Mouse (Mus musculus): ENCODE data around the gene Rsl1d1. TPM values are rescaled to one million over a fixed set of nuclear protein-coding genes. Genes with fewer than 3 reads are reported as not detected.
"Not testable (repeated sequence)": the region's sequence is repeated elsewhere in the genome, so short reads cannot be mapped to it uniquely, and the experiment has no call there.

Gene Rsl1d1
- total RNA-seq, 2 experiments from 2014 or later = 56.8 to 57.4 TPM

DNA sequence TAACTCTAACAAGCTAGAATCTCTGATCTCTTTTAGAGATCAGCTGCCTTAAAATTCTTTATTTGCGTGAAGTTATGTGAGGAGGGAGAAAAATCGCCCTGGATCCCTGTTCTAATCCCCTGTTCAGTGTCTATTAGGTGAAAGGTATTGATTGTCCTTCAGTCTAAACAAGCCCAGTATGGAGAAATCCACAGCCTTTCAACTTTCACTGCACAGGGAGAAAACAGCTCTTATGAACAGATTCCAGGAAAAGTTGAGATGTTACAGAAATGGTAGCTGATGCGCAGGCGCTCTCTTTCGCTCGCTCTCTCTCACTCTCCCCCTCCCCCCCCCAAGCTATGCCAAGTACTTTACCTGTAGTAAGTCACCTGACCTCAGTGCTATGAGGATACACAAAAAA is 31.5 kb downstream of the Rsl1d1 start:
- intact Hi-C loops (cut with DNase I) = loop anchor here (5.0 to 10.0 kb wide), 2 partner anchors 243 to 294 kb away; no protein-coding TSS in a partner anchor
- DNase-seq = no peak

DNA sequence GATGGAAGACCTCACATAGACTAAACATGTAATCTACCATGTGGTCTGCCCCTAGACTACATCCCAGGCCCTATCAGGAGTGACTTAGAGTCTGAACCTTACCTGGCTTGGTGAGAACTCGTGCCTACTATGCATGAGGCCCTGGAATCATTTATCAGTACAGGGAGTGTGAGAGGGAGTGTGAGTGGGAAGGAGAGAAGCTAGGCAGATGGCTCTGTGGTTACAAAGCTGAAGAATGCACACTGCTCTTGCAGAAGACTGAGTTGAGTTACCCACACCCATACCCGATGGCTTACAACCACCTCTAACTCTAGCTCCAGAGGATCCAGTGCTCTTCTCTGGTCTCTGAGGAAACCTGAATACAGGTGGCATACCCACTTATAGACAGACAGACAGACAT is 36.7 kb downstream of the Rsl1d1 start:
- no peak for DNase-seq
- intact Hi-C loops (cut with DNase I) = no loop called here

DNA sequence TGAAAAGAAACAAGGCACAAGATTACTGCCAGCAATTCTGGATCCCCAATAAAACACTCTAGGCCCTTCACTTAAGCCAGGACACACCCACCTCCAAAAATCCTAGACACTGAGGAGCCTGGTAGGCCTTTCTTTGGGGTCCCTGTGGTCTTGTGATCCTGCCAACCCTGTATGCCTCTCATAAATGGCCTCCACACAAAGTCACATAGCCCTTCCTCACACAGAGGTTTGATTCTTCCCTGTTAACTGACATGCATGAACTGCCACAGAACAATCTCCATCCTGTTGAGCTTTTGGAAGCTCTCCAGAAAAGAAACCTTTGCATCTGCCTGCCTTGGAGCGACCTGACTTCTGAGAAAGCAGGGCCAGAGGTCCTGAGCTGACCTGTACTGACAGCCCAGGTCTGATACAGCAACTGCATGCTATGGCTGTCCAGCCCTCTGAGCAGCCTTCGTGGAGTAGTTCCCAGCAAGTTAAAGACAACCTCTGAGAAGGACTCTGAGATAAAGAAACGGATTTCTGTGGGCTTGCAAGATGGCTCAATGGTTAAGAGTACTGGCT is 38.4 kb downstream of the Rsl1d1 start:
- DNase-seq = no peak
- intact Hi-C loops (cut with DNase I) = no loop called here

DNA sequence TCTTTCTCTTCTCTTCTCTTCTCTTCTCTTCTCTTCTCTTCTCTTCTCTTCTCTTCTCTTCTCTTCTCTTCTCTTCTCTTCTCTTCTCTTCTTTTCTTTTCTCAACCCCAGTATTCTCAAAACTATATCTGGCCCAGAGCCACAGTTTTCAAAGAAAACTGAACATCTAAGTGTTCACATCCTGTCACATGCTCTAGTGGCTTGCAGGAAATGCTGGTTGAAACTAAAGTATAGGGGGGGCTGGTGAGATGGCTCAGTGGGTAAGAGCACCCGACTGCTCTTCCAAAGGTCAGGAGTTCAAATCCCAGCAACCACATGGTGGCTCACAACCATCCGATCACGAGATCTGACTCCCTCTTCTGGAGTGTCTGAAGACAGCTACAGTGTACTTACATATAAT is 45.4 kb downstream of the Rsl1d1 start:
- not testable (repeated sequence) for DNase-seq
- intact Hi-C loops (cut with DNase I) = loop anchor here (2.0 kb wide), 1 partner anchor 15 kb away; no protein-coding TSS in a partner anchor

DNA sequence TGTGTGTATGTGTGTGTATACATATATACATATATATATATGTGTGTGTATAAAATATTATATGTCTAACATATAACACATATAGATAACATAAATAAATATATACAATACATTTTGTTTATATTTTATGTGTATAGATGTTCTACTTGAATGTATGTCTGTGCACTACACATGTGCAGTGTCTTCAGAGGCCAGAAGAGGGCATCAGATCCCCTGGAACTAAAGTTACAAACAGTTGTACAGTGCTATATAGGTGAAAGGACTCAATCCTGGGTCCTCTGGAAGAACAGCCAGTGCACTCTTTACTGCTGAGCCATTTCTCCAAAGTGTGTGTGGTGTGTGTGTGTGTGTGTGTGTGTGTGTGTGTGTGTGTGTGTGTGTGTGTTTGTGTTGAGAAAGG is 48.6 kb downstream of the Rsl1d1 start:
- intact Hi-C loops (cut with DNase I) = no loop called here
- DNase-seq = no peak

DNA sequence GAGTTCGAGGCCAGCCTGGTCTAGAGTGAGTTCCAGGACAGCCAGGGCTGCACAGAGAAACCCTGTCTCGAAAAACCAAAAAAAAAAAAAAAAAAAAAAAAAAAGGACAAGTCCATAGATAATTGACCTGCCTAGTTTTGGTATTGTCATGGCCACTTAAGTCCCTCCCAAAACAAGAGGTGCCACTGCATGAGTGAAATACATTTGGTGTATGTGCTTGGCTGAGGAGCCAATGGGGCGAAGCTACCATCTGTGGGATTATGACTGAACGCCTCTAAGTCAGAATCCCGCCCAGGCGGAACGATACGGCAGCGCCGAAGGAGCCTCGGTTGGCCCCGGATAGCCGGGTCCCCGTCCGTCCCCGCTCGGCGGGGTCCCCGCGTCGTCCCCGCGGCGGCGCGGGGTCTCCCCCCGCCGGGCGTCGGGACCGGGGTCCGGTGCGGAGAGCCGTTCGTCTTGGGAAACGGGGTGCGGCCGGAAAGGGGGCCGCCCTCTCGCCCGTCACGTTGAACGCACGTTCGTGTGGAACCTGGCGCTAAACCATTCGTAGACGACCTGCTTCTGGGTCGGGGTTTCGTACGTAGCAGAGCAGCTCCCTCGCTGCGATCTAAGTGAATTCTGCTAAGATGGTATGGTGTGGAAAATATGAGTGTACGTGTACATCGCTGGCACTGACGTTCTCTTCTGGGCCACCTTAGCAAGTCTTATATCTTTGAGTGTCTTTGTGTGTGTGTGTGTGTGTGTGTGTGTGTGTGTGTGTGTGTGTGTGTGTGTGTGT is 59.2 kb downstream of the Rsl1d1 start:
- intact Hi-C loops (cut with DNase I) = loop anchor here (2.0 kb wide), 1 partner anchor 13 kb away; no protein-coding TSS in a partner anchor
- DNase-seq = peak; percentile 100

Small RNAs within 50 kb of the gene (microRNA-seq; reads per million reads assigned to microRNA genes)
- gene Gm23935 = 12.3 to 21.2 reads per million in 2 experiments

Other genes with a start within 250 kb of the Rsl1d1 start
- 10 to 100 TPM; 45.9 to 47.7 TPM for gene Snn, start 142.4 kb downstream of the Rsl1d1 start, total RNA-seq (2021)
- 10 to 100 TPM; 39.9 to 42.8 TPM for gene Litaf, start 137.2 kb downstream of the Rsl1d1 start, total RNA-seq (2021)
- gene Txndc11, start 68.7 kb downstream of the Rsl1d1 start, total RNA-seq (2021) = 10 to 100 TPM; 22.7 to 24.3 TPM
- 10 to 100 TPM; 41.3 to 51.3 TPM for gene Zc3h7a, start 26.9 kb downstream of the Rsl1d1 start, total RNA-seq (2021)
- gene Gspt1, start 51.0 kb upstream of the Rsl1d1 start, total RNA-seq (2021) = 10 to 100 TPM; 75.1 to 83.5 TPM
- not detected for gene Tnfrsf17, start 110.5 kb upstream of the Rsl1d1 start, total RNA-seq (2021)
- 10 to 100 TPM; 12.2 to 16.3 TPM for gene Snx29, start 119.6 kb upstream of the Rsl1d1 start, total RNA-seq (2021)

All from heart, postnatal 10 days (tissue).